Mouse (Mus musculus) ES-Bruce4 (cell line): ENCODE data around the gene Tmem239. TPM values are rescaled to one million over a fixed set of nuclear protein-coding genes. Genes with fewer than 3 reads are reported as not detected.
"Not testable (repeated sequence)": the region's sequence is repeated elsewhere in the genome, so short reads cannot be mapped to it uniquely, and the experiment has no call there.

Source experiments
- H3K27ac ChIP-seq: 2 replicates; pipeline ENCODE4 v1.5.1; 2012; ENCODE audit warnings: low read length, inconsistent platforms; ENCODE audit not compliant: insufficient read depth
- H3K27me3 ChIP-seq: 2 replicates; pipeline ENCODE4 v1.6.1; 2012; ENCODE audit warnings: mild to moderate bottlenecking, low read length, inconsistent platforms; ENCODE audit not compliant: control insufficient read depth, poor library complexity, insufficient read depth, severe bottlenecking
- H3K36me3 ChIP-seq: 2 replicates; pipeline ENCODE4 v1.6.1; 2012; ENCODE audit warnings: inconsistent platforms, mild to moderate bottlenecking, low read length, moderate library complexity; ENCODE audit not compliant: control insufficient read depth, poor library complexity, insufficient read depth, severe bottlenecking
- H3K4me1 ChIP-seq: one replicate; pipeline ENCODE4 v1.8.1; 2011; ENCODE audit warnings: low read length; ENCODE audit not compliant: control insufficient read depth, insufficient read depth
- H3K4me3 ChIP-seq: 2 replicates; pipeline ENCODE4 v1.5.1; 2011; ENCODE audit warnings: low read depth, mild to moderate bottlenecking, low read length
- H3K9ac ChIP-seq: 2 replicates; pipeline ENCODE4 v1.6.1; 2012; ENCODE audit warnings: low read depth, mild to moderate bottlenecking, inconsistent platforms; ENCODE audit not compliant: poor library complexity, severe bottlenecking
- H3K9me3 ChIP-seq: replicated peaks from 2 replicates; pipeline ENCODE4 v1.6.1; 2012; ENCODE audit warnings: mild to moderate bottlenecking, low read length, inconsistent platforms; ENCODE audit not compliant: control insufficient read depth, poor library complexity, insufficient read depth, severe bottlenecking
- CTCF ChIP-seq: IDR thresholded peaks from one replicate; pipeline ENCODE4 v1.8.1; 2011; ENCODE audit warnings: low read depth, low read length
- EP300 ChIP-seq: IDR thresholded peaks from 2 replicates; pipeline ENCODE4 v1.6.1; 2011; ENCODE audit warnings: low read depth, low read length; ENCODE audit not compliant: insufficient read depth
- POLR2A ChIP-seq: IDR thresholded peaks from one replicate; pipeline ENCODE4 v1.8.1; 2011; ENCODE audit warnings: low read length; ENCODE audit not compliant: insufficient read depth
- polyA plus RNA-seq: library from polyadenylated mRNA; stranded (reverse); fragments of >200 nt; gene quantifications from 2 replicates; pipeline ENCODE4 v1.2.4, GENCODE M21; 2011; ENCODE audit warnings: low read depth; ENCODE audit not compliant: missing spikeins, insufficient read depth, insufficient read length

The Tmem239 gene
- not detected in 2 replicates for polyA plus RNA-seq

DNA sequence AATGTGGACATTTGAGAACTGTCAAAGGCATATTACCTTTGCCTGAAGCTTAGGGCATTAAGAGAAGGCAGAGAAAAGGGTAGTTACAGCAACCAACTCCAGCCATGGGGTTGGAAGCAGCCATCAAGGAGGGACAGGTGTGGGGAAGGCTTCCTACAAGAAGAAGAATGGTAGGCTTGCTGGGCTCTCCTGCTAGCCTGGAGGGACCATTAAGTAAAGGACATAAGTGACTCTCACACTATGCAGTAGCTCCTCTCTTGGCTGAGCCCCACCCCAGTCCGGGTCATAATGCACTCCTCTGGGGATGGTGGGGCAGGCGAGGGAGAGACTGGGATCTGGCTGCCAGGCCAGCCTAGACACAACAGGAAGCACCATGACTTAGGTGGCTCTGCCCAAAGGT is at the start of gene Tmem239:
Gene Tmem239, plus strand, starts transcription at position 301 of the 400 bp plus-strand sequence.
- Histone ChIP-seq H3K9me3 (no peaks in the 10 kb centered on the region), H3K27ac (no peak within 1 kb of the TSS), H3K9ac (no peak within 1 kb of the TSS), H3K4me1 (no peaks in the 10 kb centered on the region), H3K27me3 (no peaks in the 10 kb centered on the region), H3K36me3 (no peaks in the 10 kb centered on the region), H3K4me3 (no peak within 1 kb of the TSS)
- TF ChIP-seq POLR2A (no peak), CTCF (no peak), EP300 (no peak)

DNA sequence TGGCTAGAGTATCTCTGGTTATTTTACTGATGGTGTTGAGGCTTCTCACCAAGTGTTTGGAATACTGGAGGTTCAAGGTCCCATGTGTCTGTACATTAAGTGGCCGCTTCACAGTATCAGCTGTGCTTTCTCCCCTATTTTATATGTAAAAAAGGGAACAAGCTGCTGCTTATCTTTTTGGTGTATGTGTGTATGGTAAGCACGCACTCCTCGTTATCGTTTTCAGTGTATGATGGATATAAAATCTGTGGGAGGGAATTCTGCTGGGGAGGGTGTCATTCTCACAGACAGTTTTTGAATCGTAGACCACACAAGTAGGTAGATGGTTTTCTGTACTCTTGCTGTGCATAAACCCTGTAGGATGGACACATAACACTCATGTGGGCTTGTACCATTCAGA is 48.7 kb upstream of the Tmem239 start:
- no peak overlapping the region for H3K9ac ChIP-seq
- H3K4me1 ChIP-seq, result peaks cover 2% of the 10 kb centered on the region
- no peak overlapping the region for H3K27ac ChIP-seq
- H3K36me3 ChIP-seq, result no peaks in the 10 kb centered on the region
- no peak for TF ChIP-seq EP300
- TF ChIP-seq POLR2A, result no peak
- no peak for TF ChIP-seq CTCF
- H3K9me3 ChIP-seq, result no peaks in the 10 kb centered on the region
- no peak overlapping the region for H3K4me3 ChIP-seq
- peaks cover 8% of the 10 kb centered on the region for H3K27me3 ChIP-seq

GRCm38 (mm10) chr2:130358852-130359251 is 47.4 kb upstream of the Tmem239 start:
- H3K4me3 ChIP-seq, result no peak overlapping the region
- H3K27me3 ChIP-seq, result peaks cover 8% of the 10 kb centered on the region
- H3K4me1 ChIP-seq, result peaks cover 2% of the 10 kb centered on the region
- H3K36me3 ChIP-seq, result no peaks in the 10 kb centered on the region
- H3K9me3 ChIP-seq, result no peaks in the 10 kb centered on the region
- TF ChIP-seq CTCF (no peak), EP300 (0 out of 2 replicates have a peak, but pooled peaks have one; percentile 9), POLR2A (no peak)
- no peak overlapping the region for H3K27ac ChIP-seq
- no peak overlapping the region for H3K9ac ChIP-seq

- Histone ChIP-seq H3K9me3 (no peaks in the 10 kb centered on the region), H3K4me3 (peak overlapping the region; percentile 40; the same call in 1 of the 2 replicates), H3K4me1 (peaks cover 2% of the 10 kb centered on the region), H3K9ac (no peak overlapping the region), H3K27me3 (peaks cover 8% of the 10 kb centered on the region), H3K27ac (no peak overlapping the region), H3K36me3 (no peaks in the 10 kb centered on the region)
- TF ChIP-seq CTCF, result peak; percentile 77
- TF ChIP-seq POLR2A, result no peak
These were observed 43.7 kb upstream of the Tmem239 start for GRCm38 (mm10) chr2:130362511-130363026.

DNA sequence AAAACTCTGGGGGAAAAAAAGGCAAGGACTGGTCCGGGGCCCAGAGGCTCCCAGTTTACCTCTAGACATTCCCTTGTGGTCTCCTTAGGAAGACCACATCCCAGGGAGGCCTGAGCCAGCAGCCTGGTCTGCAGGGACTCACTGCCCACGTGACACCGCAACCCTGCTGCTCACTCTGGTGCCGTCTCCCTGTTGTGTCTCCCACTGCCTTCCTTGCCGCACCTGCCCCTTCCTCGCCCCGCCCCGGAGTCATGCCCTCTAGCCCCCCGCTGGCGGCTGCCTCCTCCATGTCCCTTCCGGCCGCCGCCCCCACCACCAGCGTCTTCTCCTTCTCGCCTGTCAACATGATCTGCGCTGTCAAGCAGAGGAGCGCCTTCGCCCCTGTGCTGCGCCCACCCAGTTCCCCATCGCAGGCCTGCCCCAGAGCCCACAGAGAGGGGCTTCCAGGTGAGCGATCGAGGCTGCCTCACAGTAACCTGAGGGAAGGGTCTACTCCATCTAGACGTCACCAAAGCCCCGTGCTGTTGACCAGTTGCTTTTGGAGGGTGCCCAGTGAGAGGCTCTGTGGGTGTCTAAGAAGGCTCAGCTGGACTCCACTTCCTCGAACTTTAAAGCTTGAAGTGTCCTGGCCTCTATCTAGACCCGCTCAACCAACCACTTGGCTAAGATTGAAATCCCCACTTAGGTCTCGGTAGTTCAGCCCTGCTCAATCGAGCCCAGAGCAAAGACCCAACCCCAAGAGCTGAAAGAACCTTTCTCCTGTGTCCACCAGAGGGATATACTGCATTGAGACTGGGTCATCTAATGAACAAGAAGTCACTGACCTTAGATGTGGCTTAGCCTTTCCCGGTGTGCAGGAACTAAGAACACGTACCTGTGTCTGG is 40.8 kb upstream of the Tmem239 start:
- no peak overlapping the region for H3K27ac ChIP-seq

DNA sequence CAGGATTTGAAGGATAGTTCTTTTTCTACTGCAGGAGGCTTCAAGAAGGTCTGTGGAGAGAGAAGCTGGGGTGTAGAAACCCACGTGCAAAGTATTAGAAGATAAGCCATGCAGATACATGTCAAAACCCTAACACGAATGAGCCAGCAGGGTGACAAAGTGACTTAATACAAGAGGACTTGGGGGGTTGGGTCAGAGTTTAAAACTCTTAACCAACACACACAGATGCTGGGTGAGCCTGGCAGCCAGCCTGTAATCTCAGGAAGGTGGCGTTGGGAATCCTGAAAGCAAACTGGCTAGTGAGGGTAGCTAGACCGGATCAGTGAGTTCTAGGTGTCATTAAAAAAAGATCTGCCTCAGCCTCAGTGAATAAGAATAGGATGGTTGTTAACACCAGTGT is 38.9 kb upstream of the Tmem239 start:
- no peak overlapping the region for H3K4me3 ChIP-seq
- TF ChIP-seq EP300 (no peak), POLR2A (no peak)
- H3K36me3 ChIP-seq, result no peaks in the 10 kb centered on the region
- no peaks in the 10 kb centered on the region for H3K9me3 ChIP-seq
- no peak overlapping the region for H3K27ac ChIP-seq
- no peak overlapping the region for H3K9ac ChIP-seq
- H3K4me1 ChIP-seq, result no peaks in the 10 kb centered on the region
- no peaks in the 10 kb centered on the region for H3K27me3 ChIP-seq

More for the DNA sequence above, 40.8 kb upstream of the Tmem239 start:
- no peak for TF ChIP-seq CTCF
- no peak for TF ChIP-seq EP300
- no peak for TF ChIP-seq POLR2A
- Histone ChIP-seq H3K9me3 (no peaks in the 10 kb centered on the region), H3K9ac (no peak overlapping the region), H3K36me3 (no peaks in the 10 kb centered on the region), H3K4me1 (no peaks in the 10 kb centered on the region), H3K27me3 (peaks cover 8% of the 10 kb centered on the region), H3K4me3 (no peak overlapping the region)

DNA sequence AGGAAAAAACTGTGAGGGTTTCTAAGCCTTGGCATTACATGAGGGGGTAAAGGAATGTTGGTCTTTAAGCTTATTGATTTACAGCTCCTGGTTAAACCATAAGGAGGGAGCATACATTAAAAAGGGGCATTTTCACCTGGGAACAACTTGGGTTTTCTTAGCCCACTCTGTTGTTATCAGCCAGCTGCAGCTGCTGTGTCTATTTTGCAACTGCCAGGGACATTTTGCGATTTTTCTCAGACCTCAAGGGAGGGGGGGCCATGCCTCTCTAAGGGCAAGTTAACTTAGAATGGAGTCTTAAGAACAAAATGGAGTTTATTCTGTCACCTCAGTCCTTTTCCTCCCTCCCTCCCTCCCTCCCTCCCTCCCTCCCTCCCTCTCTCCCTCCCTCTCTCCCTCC is 33.3 kb upstream of the Tmem239 start:
- not testable (repeated sequence) for H3K4me1 ChIP-seq, H3K27me3 ChIP-seq, H3K9me3 ChIP-seq, H3K4me3 ChIP-seq, H3K36me3 ChIP-seq, H3K9ac ChIP-seq, H3K27ac ChIP-seq
